Mouse (Mus musculus): ENCODE measurements at regions not wholly inside any gene's neighbourhood (a gene's known extent, or its start where the extent isn't known, plus 50 kb on each side); places are given as distances from the start of the nearest gene placed in this dataset.

GRCm38 (mm10) chr17:15167927-15168326 lies 126.6 kb upstream of the Gm3448 start:
- TF ChIP-seq CTCF (IDR thresholded peaks at IDR 0.05; ENCODE audit: low read depth, low read length), result no peak
- TF ChIP-seq EP300 (IDR thresholded peaks at IDR 0.05; ENCODE audit: insufficient read depth, low read depth, low read length), result no peak
- TF ChIP-seq POLR2A (IDR thresholded peaks at IDR 0.05; ENCODE audit: insufficient read depth, low read length), result no peak
